Mouse (Mus musculus) mesoderm, embryonic 11.5 days (tissue): ENCODE data around the gene Arx.

ENCODE experiments used
- DNase-seq: peaks from one replicate; pipeline ENCODE4 v3.0.0-alpha.2; 2012; ENCODE audit warnings: low read depth, low spot score

The Arx gene

DNA sequence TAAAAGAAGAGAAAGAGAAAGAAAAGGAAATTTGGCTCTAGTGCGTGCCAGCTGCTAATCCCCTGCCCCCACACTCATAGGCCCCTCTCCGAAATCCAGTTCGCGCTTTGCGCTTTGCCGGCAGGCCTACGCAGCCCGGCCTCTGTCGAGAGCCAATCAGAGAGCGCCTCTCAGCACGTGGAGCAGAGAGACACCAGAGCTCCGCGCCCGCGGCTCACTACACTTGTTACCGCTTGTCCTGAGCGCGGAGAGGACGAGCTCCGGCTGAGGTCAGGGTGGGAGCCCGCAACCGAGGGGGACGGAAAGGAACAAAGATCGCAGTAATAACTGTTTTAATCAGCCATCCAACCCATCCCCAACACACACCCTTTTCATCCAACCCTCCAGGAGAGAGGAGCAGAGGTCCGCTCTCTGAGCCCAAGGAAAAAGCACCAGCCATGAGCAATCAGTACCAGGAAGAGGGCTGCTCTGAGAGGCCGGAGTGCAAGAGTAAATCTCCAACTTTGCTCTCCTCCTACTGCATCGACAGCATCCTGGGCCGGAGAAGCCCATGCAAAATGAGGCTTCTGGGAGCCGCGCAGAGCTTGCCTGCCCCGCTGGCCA lies at the start of gene Arx:
TSS of gene Arx (plus strand) at position 155 of the 603 bp plus-strand sequence.
- DNase-seq = peak; percentile 86

- DNase-seq = no peak
These were observed 34.9 kb upstream of the Arx start for GRCm38 (mm10) chrX:93251329-93251728.

- no peak for DNase-seq
These were observed 10.6 kb upstream of the Arx start for GRCm38 (mm10) chrX:93275689-93276088.

DNA sequence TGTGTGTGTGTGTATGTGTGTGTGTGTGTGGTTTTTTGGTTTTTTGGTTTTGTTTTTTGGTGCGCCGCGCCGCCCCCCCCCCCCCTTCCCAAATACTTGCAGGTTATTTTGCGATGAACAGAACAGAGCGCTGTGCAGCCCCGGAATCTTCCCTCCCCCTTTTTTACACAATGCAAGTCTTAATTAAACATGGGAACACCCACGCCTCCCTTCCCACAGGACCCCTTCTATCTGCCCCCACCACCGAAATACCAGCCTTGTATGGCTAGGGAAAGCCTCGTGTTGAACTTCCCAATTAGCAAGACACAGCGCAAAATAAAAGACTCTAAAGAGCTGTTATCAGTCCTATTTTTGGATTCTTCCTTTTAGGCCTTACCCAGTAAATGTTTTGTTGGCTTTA lies 6.3 kb upstream of the Arx start:
- DNase-seq = no peak

GRCm38 (mm10) chrX:93281028-93281723 lies 5.1 kb upstream of the Arx start:
- DNase-seq = peak; percentile 73

DNA sequence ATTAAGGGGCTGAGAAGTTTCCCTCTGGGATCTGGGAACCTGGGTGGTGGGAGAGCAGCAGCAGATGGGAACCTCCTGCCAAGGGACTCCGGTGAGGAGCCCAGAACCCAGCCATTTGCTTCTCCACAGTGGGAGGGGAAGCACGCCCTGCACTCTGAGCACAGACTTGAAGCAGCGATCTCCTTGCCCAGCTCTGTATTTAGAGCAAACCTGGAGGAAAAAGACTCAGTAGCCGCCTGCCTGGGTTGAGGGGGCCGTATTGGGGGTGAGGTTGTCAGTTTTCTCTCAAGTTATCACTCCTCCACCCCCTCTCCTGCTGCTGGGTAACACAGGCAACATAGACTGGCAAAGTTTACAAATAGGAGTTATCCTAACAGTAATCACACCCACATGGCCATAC lies 4.5 kb upstream of the Arx start:
- no peak for DNase-seq

GRCm38 (mm10) chrX:93285091-93285490 lies 1.2 kb upstream of the Arx start:
- no peak for DNase-seq

- no peak for DNase-seq
These were observed 2.1 kb downstream of the Arx start for GRCm38 (mm10) chrX:93288339-93288738.

- DNase-seq = no peak
These were observed 2.8 kb downstream of the Arx start for GRCm38 (mm10) chrX:93289076-93289475.

- no peak for DNase-seq
These were observed 3.7 kb downstream of the Arx start for GRCm38 (mm10) chrX:93289851-93290380.

GRCm38 (mm10) chrX:93292031-93292430 lies 5.8 kb downstream of the Arx start:
- no peak for DNase-seq

GRCm38 (mm10) chrX:93294736-93295490 lies 8.7 kb downstream of the Arx start:
- DNase-seq = no peak

DNA sequence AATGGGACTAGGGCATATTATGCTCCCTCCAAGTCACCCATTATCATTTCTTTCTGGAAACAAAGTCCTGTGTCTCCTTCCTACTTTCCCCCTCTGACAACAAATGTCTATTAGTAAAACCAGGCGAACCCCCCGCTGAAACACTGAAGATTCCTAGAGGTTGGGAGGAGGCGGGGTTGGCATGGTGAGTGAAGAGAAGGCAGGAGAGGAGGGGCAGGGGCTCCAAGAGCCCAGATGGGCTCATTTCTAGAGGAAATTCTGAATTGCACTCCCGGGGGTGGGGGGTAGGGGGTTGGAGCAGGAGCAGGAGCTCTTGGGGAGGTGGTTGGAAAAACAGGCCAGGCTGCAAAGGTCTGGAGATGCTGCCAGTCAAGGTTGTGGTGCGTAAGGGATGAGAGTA lies 9.6 kb downstream of the Arx start:
- DNase-seq = no peak

- no peak for DNase-seq
These were observed 10.8 kb downstream of the Arx start for GRCm38 (mm10) chrX:93297001-93297441.

GRCm38 (mm10) chrX:93299046-93299626 lies 12.9 kb downstream of the Arx start:
- no peak for DNase-seq

DNA sequence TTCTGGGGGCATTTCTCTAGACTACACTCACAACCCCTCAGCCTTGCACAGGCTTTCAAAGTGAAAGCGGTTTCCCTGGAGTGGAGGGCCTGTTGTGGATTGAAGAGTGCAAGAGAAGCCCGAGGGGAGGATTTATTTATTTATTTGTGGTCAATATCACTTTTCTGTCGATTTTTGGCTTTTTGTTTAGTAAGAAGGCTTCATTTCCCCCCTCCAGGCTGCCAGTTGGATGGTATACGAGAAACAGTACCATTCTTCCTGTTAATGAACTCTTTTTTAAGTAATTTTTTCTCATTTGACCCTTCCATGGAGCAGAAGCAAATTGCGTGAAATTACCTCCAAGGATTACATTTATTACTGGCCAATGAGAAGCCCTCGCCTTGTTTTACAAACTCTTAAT lies 13.5 kb downstream of the Arx start:
- no peak for DNase-seq

DNA sequence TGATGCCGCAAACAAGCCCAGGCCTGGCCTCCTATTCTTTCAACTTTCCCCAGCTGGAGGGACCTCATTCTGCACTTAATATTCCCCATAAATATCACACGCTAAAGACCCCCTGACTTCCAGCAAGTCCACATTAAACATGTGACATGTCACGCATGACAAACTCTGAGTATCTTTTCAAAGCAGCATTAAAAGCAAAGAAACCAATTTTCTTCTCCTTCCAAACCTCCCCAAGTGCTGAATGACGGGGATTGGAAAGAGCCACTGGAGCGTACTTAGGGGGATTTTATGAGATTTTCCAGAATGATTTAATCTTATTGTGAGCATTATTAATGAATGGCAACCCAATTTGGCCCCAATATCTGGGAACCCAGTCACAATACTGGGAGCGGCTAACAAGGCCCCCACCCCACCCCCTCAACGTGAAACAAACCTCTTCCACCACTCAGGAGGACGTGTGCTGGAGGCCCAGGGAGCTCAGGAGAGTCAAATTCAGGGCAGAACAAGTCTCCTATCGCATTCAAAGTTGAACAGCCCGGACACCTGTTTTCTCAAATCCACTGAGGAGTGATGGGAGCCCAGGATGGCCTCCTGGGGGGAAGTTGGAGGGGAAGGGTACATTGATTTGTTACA lies 14.1 kb downstream of the Arx start:
- no peak for DNase-seq

- DNase-seq = no peak
These were observed 15.6 kb downstream of the Arx start for GRCm38 (mm10) chrX:93301798-93302197.

- no peak for DNase-seq
These were observed 19.5 kb downstream of the Arx start for GRCm38 (mm10) chrX:93305780-93306179.

DNA sequence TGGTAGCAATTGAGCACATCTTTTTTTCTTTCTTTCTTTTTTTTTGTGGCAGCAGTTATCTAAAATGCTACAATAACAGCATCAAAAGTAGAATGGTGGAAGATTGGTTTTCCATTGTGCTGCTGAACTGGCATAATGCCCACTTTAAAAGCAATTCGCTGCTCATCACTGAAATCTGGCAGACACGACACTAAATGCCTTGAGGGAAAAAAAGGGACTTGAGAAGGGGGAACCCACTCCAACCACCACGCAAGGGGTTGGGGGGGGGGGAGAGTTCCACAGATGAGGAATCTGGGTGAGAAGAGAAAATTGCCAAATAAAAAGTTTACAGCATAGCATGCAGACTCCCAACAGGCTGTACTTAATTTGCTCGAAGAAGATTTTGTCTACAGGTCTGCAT lies 31.3 kb downstream of the Arx start:
- DNase-seq = no peak

- DNase-seq = no peak
These were observed 33.7 kb downstream of the Arx start for GRCm38 (mm10) chrX:93319979-93320378.

DNA sequence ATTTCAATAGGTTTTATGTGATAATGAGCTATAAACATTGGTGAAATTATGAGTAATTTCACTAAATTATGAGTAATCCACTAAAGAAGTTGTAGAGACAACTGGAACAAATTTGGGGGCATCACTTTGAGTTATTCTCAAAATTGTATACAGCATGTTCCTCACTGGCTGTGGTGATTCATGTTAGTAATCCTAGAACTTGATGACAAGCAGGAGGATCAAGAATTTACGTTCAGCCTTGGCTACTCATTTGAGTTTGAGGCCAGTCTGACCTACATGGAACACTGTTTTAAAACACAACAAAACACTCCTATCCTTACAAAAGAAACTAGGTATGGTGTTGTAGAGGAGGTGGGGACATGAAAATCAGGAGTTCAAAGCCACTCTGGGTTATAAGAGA lies 35.1 kb downstream of the Arx start:
- DNase-seq = no peak
